Mouse (Mus musculus) ovary, adult 2 months (tissue): ENCODE measurements around the gene Cnn3. TPM values are rescaled to one million over a fixed set of nuclear protein-coding genes. Genes with fewer than 3 reads are reported as not detected.

Experiments used
- polyA plus RNA-seq: library from polyadenylated mRNA; depleted of rRNA; stranded (reverse); fragments of >200 nt; gene quantifications from 2 replicates; pipeline ENCODE4 v1.2.3, GENCODE M21; 2012; rRNA removed

Gene Cnn3
- polyA plus RNA-seq: 496 TPM in 2 replicates

DNA sequence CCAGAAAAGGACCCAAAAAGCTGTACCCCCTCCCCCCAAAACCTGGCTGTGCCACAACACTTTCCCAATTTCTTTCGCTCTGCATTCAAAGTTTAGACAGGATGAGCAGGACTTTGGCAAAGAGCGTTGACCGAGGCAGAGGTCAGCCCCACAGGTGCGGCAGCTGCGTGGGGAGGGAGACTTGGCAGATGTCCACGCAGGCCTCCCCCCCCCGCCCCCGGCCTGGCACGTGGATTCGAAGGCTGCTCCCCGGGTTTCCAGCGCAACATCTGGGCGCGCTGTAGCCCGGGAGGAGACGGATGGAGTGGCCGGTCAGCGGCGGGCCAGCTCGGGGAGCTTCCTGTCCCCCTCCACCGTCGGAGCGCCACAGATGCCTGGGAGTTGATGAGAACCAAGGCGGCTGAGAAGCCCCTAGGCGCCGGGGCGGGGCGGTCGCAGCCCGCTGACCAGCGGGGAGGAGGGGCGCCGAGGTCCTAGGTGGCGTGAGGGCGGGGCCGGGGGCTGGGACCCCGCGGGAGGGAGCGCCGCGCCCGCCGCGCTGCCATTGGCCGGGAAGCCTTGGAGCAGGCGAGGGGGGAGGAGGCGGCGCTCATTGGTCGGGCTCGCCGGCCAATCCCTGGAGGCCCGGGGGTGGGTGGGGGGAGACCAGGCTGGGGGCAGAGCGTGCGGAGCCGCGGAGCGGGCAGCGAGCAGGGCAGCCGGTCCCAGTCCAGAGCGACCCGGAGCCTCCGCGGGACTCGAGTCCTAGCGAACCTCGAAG lies at the start of gene Cnn3:
Cnn3 (plus strand) TSS at position 637 of the 760 bp plus-strand sequence.

Other genes with a start within 250 kb of the Cnn3 start
- 1.2 and 1.9 TPM in 2 replicates for gene Tmem56, start 143.4 kb upstream of the Cnn3 start, polyA plus RNA-seq
- 16.0 and 19.7 TPM in 2 replicates for gene Alg14, start 134.7 kb upstream of the Cnn3 start, polyA plus RNA-seq
- gene Slc44a3, start 105.9 kb downstream of the Cnn3 start, polyA plus RNA-seq: 6.1 and 8.1 TPM in 2 replicates
- not detected in 2 replicates for gene 4930432M17Rik, start 244.3 kb downstream of the Cnn3 start, polyA plus RNA-seq